ENCODE assay signal across 24 mouse cellular contexts in the genomic region with DNA sequence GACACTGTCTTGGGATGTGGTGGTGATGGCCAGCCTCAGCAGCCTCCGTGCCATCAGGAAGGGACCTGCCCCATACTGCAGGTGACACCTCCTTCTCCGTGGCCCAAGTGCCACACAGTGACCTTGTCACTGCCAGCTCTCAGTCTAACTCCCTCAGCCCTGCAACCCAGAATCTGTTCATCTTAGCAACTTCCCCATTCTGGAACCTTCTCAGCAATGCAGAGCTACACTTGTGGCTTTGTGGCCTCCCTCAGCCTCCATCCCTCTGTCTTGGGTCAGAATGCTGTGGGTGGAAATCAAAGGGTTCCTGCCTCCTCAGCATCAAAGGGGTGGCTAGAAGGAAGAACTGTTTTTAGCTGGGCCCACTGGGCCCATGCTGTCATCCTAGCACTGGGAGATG. TPM values are rescaled to one million over a fixed set of nuclear protein-coding genes. Genes with fewer than 3 reads are reported as not detected.
DNase-seq lines count a peak whose midpoint lies in the region; ATAC-seq and TF ChIP-seq lines count a peak whose summit lies in the region.
"Had no signal": no experiment of that assay in that cellular context is flagged by ENCODE, and none has a peak within 500 bp of the region (broad histone marks: within the 10 kb centered on the region; RNA-seq: fewer than 3 reads in every experiment).

No protein-coding gene starts in this region.

- no peaks in the 10 kb centered on the region; the same call in 1 of the 2 replicates for H3K36me3 ChIP-seq in forebrain, postnatal 0 days (ENCODE audit: insufficient read depth)
- H3K36me3 ChIP-seq in hindbrain, embryonic 13.5 days = peaks cover 31% of the 10 kb centered on the region
- H3K36me3 ChIP-seq: heart, embryonic 12.5 days; stomach, embryonic 15.5 days had no signal

- no peak overlapping the region for H3K4me3 ChIP-seq in forebrain, postnatal 0 days (ENCODE audit: low read depth, low read length)
- no peak overlapping the region for H3K4me3 ChIP-seq in hindbrain, embryonic 13.5 days
- H3K4me3 ChIP-seq: forebrain, embryonic 13.5 days; heart, embryonic 12.5 days; hindbrain, embryonic 12.5 days; midbrain, embryonic 10.5 days; neural tube, embryonic 15.5 days; stomach, embryonic 15.5 days had no signal

- no peak overlapping the region for H3K9ac ChIP-seq in forebrain, postnatal 0 days
- no peak overlapping the region for H3K9ac ChIP-seq in hindbrain, embryonic 13.5 days
- H3K9ac ChIP-seq: forebrain, embryonic 13.5 days; heart, embryonic 12.5 days; hindbrain, embryonic 12.5 days; neural tube, embryonic 15.5 days; stomach, embryonic 15.5 days had no signal

- 83% methylated on average over 2 of the region's 2 CpGs for WGBS in forebrain, postnatal 0 days
- WGBS in hindbrain, embryonic 13.5 days = 97% methylated on average over 2 of the region's 2 CpGs

- peak; percentile 63 to 65 for DNase-seq in spleen, postnatal 36 days (ENCODE audit: low spot score in 2 of 2)
- no peak for DNase-seq in spleen, postnatal 14 days (ENCODE audit: low spot score in 2 of 2)
- DNase-seq in MEL-GATA-1-ER (ENCODE audit: extremely low read depth, low read depth) = peak; percentile 62
- DNase-seq in forebrain, postnatal 0 days = no peak
- no peak for DNase-seq in adrenal gland, postnatal 10 days
- DNase-seq: adrenal gland, adult 2 months; cerebellum, adult 2 months; cerebellum, postnatal 36 days; heart, postnatal 10 days; kidney, adult 18-20 months; lung, postnatal 10 days; right cerebral cortex, postnatal 14 days; thymus, postnatal 4 days had no signal

- H3K4me2 ChIP-seq in forebrain, postnatal 0 days (ENCODE audit: low read depth) = no peak overlapping the region
- no peak overlapping the region for H3K4me2 ChIP-seq in hindbrain, embryonic 13.5 days
- H3K4me2 ChIP-seq: forebrain, embryonic 13.5 days; heart, embryonic 12.5 days; hindbrain, embryonic 12.5 days; neural tube, embryonic 15.5 days; stomach, embryonic 15.5 days had no signal

- peak; percentile 94 for ATAC-seq in megakaryocyte, adult 5-6 weeks (ENCODE audit: poor library complexity, severe bottlenecking)
- ATAC-seq in forebrain, postnatal 0 days = no peak
- ATAC-seq in hindbrain, embryonic 13.5 days (ENCODE audit: low FRiP score) = no peak
- ATAC-seq: forebrain, embryonic 13.5 days had no signal

- TF ChIP-seq CTCF in forebrain, postnatal 0 days (IDR thresholded peaks at IDR 0.05; ENCODE audit: low read depth) = no peak

- H3K4me1 ChIP-seq in forebrain, postnatal 0 days (ENCODE audit: insufficient read depth) = peaks cover 7% of the 10 kb centered on the region
- H3K4me1 ChIP-seq in hindbrain, embryonic 13.5 days (replicated peaks) = peaks cover 47% of the 10 kb centered on the region

- H3K9me3 ChIP-seq in forebrain, postnatal 0 days (ENCODE audit: low read length) = no peaks in the 10 kb centered on the region
- H3K9me3 ChIP-seq in hindbrain, embryonic 13.5 days = no peaks in the 10 kb centered on the region
- H3K9me3 ChIP-seq: forebrain, embryonic 13.5 days; heart, embryonic 12.5 days; hindbrain, embryonic 12.5 days; midbrain, embryonic 10.5 days; neural tube, embryonic 15.5 days; stomach, embryonic 15.5 days had no signal

- H3K27ac ChIP-seq in forebrain, postnatal 0 days (ENCODE audit: low read depth, low read length) = no peak overlapping the region
- H3K27ac ChIP-seq in hindbrain, embryonic 13.5 days = no peak overlapping the region
- H3K27ac ChIP-seq: forebrain, embryonic 13.5 days; hindbrain, embryonic 12.5 days; kidney, postnatal 0 days; neural tube, embryonic 15.5 days; stomach, embryonic 15.5 days had no signal

- no peaks in the 10 kb centered on the region for H3K27me3 ChIP-seq in forebrain, postnatal 0 days (ENCODE audit: insufficient read depth, low read length)
- H3K27me3 ChIP-seq in hindbrain, embryonic 13.5 days = no peaks in the 10 kb centered on the region
- H3K27me3 ChIP-seq: forebrain, embryonic 13.5 days; neural tube, embryonic 15.5 days; stomach, embryonic 15.5 days had no signal

RNA-seq across cellular contexts. Expression of gene Kcnn1, which starts 9.2 kb away (rescaled TPM):
- not detected in 2 replicates for total RNA-seq in megakaryocyte, adult 5-6 weeks (2015)
- 0.33 TPM in 1 of 2 replicates, not detected in the other for total RNA-seq in megakaryocyte, adult 5-6 weeks (2017)
- 20.5 and 31.5 TPM in 2 replicates for total RNA-seq in forebrain, postnatal 0 days (2014; rRNA removed)
- 9.4 and 9.8 TPM in 2 replicates for polyA plus RNA-seq in forebrain, postnatal 0 days (2015; fragmentation: Nextera tagmentation; extraction: Ambion mirVana)
- 1 to 10 TPM; 3.0 to 3.1 TPM for total RNA-seq in adrenal gland, postnatal 10 days (2021)
- polyA plus RNA-seq in hindbrain, embryonic 13.5 days (2015; fragmentation: Nextera tagmentation; extraction: Ambion mirVana) = 13.3 and 17.7 TPM in 2 replicates

RNA-seq across cellular contexts. Expression of gene Arrdc2, which starts 14.3 kb away (rescaled TPM):
- total RNA-seq in megakaryocyte, adult 5-6 weeks (2015) = 9.0 and 11.0 TPM in 2 replicates
- 10.5 and 11.1 TPM in 2 replicates for total RNA-seq in megakaryocyte, adult 5-6 weeks (2017)
- 15.4 and 25.9 TPM in 2 replicates for total RNA-seq in forebrain, postnatal 0 days (2014; rRNA removed)
- polyA plus RNA-seq in forebrain, postnatal 0 days (2015; fragmentation: Nextera tagmentation; extraction: Ambion mirVana) = 5.6 and 7.1 TPM in 2 replicates
- total RNA-seq in adrenal gland, postnatal 10 days (2021) = 10 to 100 TPM; 11.2 to 13.8 TPM
- 7.6 and 8.1 TPM in 2 replicates for polyA plus RNA-seq in hindbrain, embryonic 13.5 days (2015; fragmentation: Nextera tagmentation; extraction: Ambion mirVana)

RNA-seq across cellular contexts. Expression of gene Ccdc124, which starts 19.9 kb away (rescaled TPM):
- total RNA-seq in megakaryocyte, adult 5-6 weeks (2015) = 32.7 and 38.9 TPM in 2 replicates
- total RNA-seq in megakaryocyte, adult 5-6 weeks (2017) = 36.8 and 47.6 TPM in 2 replicates
- total RNA-seq in forebrain, postnatal 0 days (2014; rRNA removed) = 34.7 and 59.9 TPM in 2 replicates
- 161 and 175 TPM in 2 replicates for polyA plus RNA-seq in forebrain, postnatal 0 days (2015; fragmentation: Nextera tagmentation; extraction: Ambion mirVana)
- 10 to 100 TPM; 42.0 to 42.6 TPM for total RNA-seq in adrenal gland, postnatal 10 days (2021)
- 157 and 162 TPM in 2 replicates for polyA plus RNA-seq in hindbrain, embryonic 13.5 days (2015; fragmentation: Nextera tagmentation; extraction: Ambion mirVana)

RNA-seq across cellular contexts. Expression of gene Slc5a5, which starts 38.7 kb away (rescaled TPM):
- total RNA-seq in megakaryocyte, adult 5-6 weeks (2015) = 0.07 TPM in 1 of 2 replicates, not detected in the other
- not detected in 2 replicates for total RNA-seq in megakaryocyte, adult 5-6 weeks (2017)
- 1.5 and 2.2 TPM in 2 replicates for total RNA-seq in forebrain, postnatal 0 days (2014; rRNA removed)
- 2.4 and 3.6 TPM in 2 replicates for polyA plus RNA-seq in forebrain, postnatal 0 days (2015; fragmentation: Nextera tagmentation; extraction: Ambion mirVana)
- total RNA-seq in adrenal gland, postnatal 10 days (2021) = under 1 TPM; 0.27 to 0.42 TPM
- 0.61 and 0.95 TPM in 2 replicates for polyA plus RNA-seq in hindbrain, embryonic 13.5 days (2015; fragmentation: Nextera tagmentation; extraction: Ambion mirVana)
- total RNA-seq: gastrocnemius, adult 8-10 months; liver, adult 2 months had no signal
- polyA plus RNA-seq: liver, adult 2 months had no signal

RNA-seq across cellular contexts. Expression of gene Rpl18a, which starts 43.3 kb away (rescaled TPM):
- total RNA-seq in megakaryocyte, adult 5-6 weeks (2015) = 5,087 and 5,550 TPM in 2 replicates
- 1,590 and 1,750 TPM in 2 replicates for total RNA-seq in megakaryocyte, adult 5-6 weeks (2017)
- 1,945 and 2,194 TPM in 2 replicates for total RNA-seq in forebrain, postnatal 0 days (2014; rRNA removed)
- polyA plus RNA-seq in forebrain, postnatal 0 days (2015; fragmentation: Nextera tagmentation; extraction: Ambion mirVana) = 2,793 and 3,853 TPM in 2 replicates
- total RNA-seq in adrenal gland, postnatal 10 days (2021) = 1,000 to 10,000 TPM; 1,717 to 1,755 TPM
- polyA plus RNA-seq in hindbrain, embryonic 13.5 days (2015; fragmentation: Nextera tagmentation; extraction: Ambion mirVana) = 2,665 and 2,711 TPM in 2 replicates

Comparison
In these comparisons a context has a peak if more than half of its experiments do, and no peak if none do; other contexts are left out.
1. DNase-seq: peak in spleen, postnatal 36 days (2 of 2) and MEL-GATA-1-ER (single experiment); none in spleen, postnatal 14 days (0 of 2), forebrain, postnatal 0 days (single experiment) and adrenal gland, postnatal 10 days (single experiment).